Mouse (Mus musculus) heart, adult 11 months (tissue): Measurements from ENCODE around the gene Coro1a.
"Not testable (repeated sequence)": the region's sequence is repeated elsewhere in the genome, so short reads cannot be mapped to it uniquely, and the experiment has no call there.

Experiments used
- DNase-seq: peaks from one replicate; pipeline ENCODE4 v3.0.0; 2022

Coro1a gene

GRCm38 (mm10) chr7:126707442-126708174 lies at the start of gene Coro1a:
Gene Coro1a (minus strand): TSS chr7:126707787.
- peak; percentile 87 for DNase-seq

GRCm38 (mm10) chr7:126754866-126755265 lies 47.3 kb upstream of the Coro1a start:
- DNase-seq = peak; percentile 97

GRCm38 (mm10) chr7:126749582-126750343 lies 42.2 kb upstream of the Coro1a start:
- DNase-seq = peak; percentile 86

- peak; percentile 85 for DNase-seq
These were observed 41.2 kb upstream of the Coro1a start for GRCm38 (mm10) chr7:126748824-126749223.

GRCm38 (mm10) chr7:126746798-126747197 lies 39.2 kb upstream of the Coro1a start:
- peak; percentile 96 for DNase-seq

- DNase-seq = peak; percentile 97
These were observed 38.5 kb upstream of the Coro1a start for GRCm38 (mm10) chr7:126746066-126746465.

GRCm38 (mm10) chr7:126741964-126742482 lies 34.4 kb upstream of the Coro1a start:
- DNase-seq = peak; percentile 61

- DNase-seq = no peak
These were observed 33.9 kb upstream of the Coro1a start for GRCm38 (mm10) chr7:126741452-126741851.

- peak; percentile 57 for DNase-seq
These were observed 33.4 kb upstream of the Coro1a start for GRCm38 (mm10) chr7:126740977-126741376.

- no peak for DNase-seq
These were observed 32.6 kb upstream of the Coro1a start for GRCm38 (mm10) chr7:126740132-126740735.

- DNase-seq = no peak
These were observed 32.0 kb upstream of the Coro1a start for GRCm38 (mm10) chr7:126739551-126739950.

- no peak for DNase-seq
These were observed 28.5 kb upstream of the Coro1a start for GRCm38 (mm10) chr7:126736122-126736521.

GRCm38 (mm10) chr7:126730256-126730789 lies 22.7 kb upstream of the Coro1a start:
- not testable (repeated sequence) for DNase-seq

- DNase-seq = no peak
These were observed 18.1 kb upstream of the Coro1a start for GRCm38 (mm10) chr7:126725667-126726066.

- no peak for DNase-seq
These were observed 17.5 kb upstream of the Coro1a start for GRCm38 (mm10) chr7:126725077-126725476.

- peak; percentile 89 for DNase-seq
These were observed 14.0 kb upstream of the Coro1a start for GRCm38 (mm10) chr7:126721635-126722034.

GRCm38 (mm10) chr7:126718787-126719337 lies 11.3 kb upstream of the Coro1a start:
- DNase-seq = no peak

- no peak for DNase-seq
These were observed 10.0 kb upstream of the Coro1a start for GRCm38 (mm10) chr7:126717566-126717965.

- no peak for DNase-seq
These were observed 8.1 kb upstream of the Coro1a start for GRCm38 (mm10) chr7:126715679-126716078.

GRCm38 (mm10) chr7:126711910-126712309 lies 4.3 kb upstream of the Coro1a start:
- DNase-seq = peak; percentile 68

- peak; percentile 29 for DNase-seq
These were observed 2.7 kb upstream of the Coro1a start for GRCm38 (mm10) chr7:126710266-126710665.

- peak; percentile 1 for DNase-seq
These were observed 777 bp upstream of the Coro1a start for GRCm38 (mm10) chr7:126708175-126708952.
